Mouse (Mus musculus): ENCODE measurements at regions not wholly inside any gene's neighbourhood (a gene's known extent, or its start where the extent isn't known, plus 50 kb on each side); places are given as distances from the start of the nearest gene placed in this dataset.

DNA sequence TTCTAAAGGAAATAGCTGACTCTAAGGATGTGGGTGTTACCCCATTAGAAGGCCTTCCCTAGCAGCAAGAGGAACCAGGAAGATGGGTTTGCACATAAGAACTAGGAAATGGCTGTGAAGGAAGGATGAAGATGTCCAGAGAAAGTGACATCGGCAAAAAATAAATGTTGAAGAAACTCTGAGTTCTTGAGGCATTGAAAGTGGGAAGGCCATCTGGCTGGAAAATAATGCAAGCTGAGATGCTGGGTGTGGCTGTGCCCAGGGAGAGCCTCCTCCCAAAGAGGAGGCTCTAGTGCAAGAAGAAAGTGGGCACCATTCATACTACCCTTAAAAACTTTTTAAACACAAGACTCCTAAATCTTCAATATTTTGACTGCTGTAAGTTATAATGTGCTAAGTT is 99.9 kb upstream of the F13a1 start:
- no peak for DNase-seq
- intact Hi-C loops (cut with DNase I): no loop called here

- intact Hi-C loops (cut with DNase I): no loop called here
- DNase-seq: no peak
Observed at GRCm38 (mm10) chr13:37149066-37149781, 99.2 kb upstream of the F13a1 start.

DNA sequence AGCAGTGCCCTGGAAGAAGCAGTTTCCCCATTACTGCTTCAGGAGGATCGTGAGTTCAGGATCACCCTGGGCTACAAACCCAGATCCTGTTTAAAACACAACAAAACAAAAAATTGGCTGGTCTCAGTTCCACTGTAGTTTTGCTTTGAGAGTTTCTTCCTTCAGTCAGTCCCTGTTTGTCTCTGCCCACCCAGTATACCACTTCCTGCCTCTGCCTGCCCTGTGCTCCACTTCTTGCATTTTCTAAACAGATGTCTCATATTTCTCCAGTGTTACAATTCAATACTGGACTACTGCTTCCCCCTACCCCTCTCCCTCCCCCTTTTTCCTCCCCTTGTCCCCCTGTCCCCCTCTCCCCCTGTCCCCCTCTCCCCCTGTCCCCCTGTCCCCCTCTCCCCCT is 98.6 kb upstream of the F13a1 start:
- intact Hi-C loops (cut with DNase I): no loop called here

GRCm38 (mm10) chr13:37147790-37148189 is 97.7 kb upstream of the F13a1 start:
- no peak for DNase-seq
- intact Hi-C loops (cut with DNase I): no loop called here

More for the DNA sequence above, 98.6 kb upstream of the F13a1 start:
- DNase-seq: no peak

DNA sequence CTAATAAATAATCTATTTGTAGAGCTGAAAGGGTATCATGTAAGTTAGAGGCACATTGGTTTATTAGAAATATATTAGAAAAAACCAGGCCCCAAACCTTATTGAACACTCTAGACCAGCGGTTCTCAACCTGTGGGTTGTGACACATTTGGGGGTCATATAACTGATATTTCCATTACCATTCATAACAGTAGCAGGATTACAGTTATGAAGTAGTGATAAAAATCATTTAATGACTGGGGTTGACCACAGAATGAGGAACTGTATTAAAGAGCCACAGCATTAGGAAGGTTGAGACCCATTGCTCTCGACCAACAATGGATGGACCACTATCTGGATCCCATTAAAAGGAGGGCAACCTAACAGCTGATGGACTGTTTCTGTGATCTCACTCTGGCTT is 92.8 kb upstream of the F13a1 start:
- intact Hi-C loops (cut with DNase I): no loop called here
- DNase-seq: no peak

- intact Hi-C loops (cut with DNase I): no loop called here
- DNase-seq: no peak
Observed at GRCm38 (mm10) chr13:37135115-37135514, 85.1 kb upstream of the F13a1 start.

DNA sequence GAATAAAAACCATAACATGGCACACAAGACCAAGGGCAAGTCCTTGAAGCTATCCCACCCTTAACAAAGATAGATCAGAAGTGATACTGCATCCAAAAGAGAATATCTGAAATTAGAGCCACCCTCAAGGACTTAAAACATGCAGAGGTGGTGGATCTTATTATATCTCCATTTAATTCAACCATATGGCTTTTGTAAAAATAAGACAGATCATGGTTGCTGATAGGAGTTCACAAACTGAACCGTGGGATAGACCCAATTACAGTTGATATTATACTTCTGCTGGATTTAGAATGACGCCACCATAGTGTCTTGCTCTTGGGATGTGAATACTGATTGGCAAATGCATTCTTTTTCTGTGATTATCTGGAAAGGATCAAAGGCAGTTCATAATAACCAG is 84.5 kb upstream of the F13a1 start:
- DNase-seq: no peak
- intact Hi-C loops (cut with DNase I): no loop called here

DNA sequence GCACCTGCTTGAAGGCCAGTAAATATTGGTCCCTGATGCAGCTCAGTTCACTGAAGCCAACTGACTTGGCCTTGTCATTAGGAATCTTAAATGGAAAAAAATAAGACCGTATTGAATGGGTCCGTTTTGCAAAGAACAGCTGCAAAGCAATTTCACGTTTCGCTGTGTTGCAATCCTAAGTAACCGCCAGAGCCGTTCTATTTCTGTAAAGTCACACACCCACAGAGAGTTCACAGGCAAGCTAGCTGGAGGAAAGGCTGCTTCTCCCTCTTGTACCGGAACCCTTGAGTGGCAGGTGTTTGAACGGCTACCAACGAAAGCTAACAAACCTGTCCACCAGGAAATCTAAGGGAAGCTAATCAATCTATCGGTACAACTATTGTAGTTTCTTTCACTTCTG is 80.6 kb upstream of the F13a1 start:
- no peak for DNase-seq
- intact Hi-C loops (cut with DNase I): no loop called here

DNA sequence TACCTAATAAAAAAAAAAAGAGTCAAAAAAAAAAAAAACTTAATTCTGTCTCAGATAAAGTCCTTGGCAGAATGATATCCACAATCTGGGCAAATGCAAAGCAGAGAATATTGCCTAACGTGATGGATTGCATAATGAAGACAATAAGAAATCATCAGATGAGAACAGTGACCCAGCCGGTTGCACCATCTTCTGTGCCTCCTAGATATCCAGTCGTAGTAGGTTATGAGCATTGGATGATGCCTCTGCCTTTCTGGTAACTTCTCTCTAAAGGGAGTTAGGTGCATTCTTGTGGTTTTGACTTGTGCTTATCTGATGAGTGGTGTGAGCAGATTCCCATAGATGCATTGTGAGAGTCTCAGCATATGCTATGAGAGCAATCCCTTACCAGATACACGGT is 71.6 kb upstream of the F13a1 start:
- intact Hi-C loops (cut with DNase I): no loop called here

DNA sequence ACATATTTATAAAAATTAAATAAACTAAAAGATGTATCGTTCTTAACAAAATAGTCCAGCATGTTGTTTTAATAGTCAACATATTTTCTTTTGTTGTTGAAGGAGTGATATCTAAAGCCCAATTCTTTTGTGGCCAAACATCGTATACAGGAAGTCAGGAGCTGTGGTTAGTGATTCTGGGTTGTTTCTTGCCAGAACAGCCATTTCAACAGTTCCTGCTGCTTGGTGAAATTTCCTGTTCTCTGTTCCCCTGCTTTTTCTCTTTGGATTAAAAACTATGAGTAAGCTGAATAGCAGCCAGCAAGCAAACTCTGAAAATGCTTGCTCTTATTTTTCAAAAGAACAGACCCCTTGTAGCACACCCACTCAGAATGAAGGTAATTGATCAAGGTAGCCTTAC is 70.2 kb upstream of the F13a1 start:
- no peak for DNase-seq
- intact Hi-C loops (cut with DNase I): no loop called here

More for the DNA sequence above, 71.6 kb upstream of the F13a1 start:
- DNase-seq: no peak

GRCm38 (mm10) chr13:37114324-37114723 is 64.3 kb upstream of the F13a1 start:
- DNase-seq: no peak
- intact Hi-C loops (cut with DNase I): no loop called here

GRCm38 (mm10) chr13:37111747-37112146 is 61.7 kb upstream of the F13a1 start:
- no peak for DNase-seq
- intact Hi-C loops (cut with DNase I): no loop called here

GRCm38 (mm10) chr13:37107721-37108120 is 57.7 kb upstream of the F13a1 start:
- no peak for DNase-seq

GRCm38 (mm10) chr13:37106009-37106408 is 56.0 kb upstream of the F13a1 start:
- no peak for DNase-seq
- intact Hi-C loops (cut with DNase I): no loop called here

More at GRCm38 (mm10) chr13:37107721-37108120, 57.7 kb upstream of the F13a1 start:
- intact Hi-C loops (cut with DNase I): no loop called here

- intact Hi-C loops (cut with DNase I): no loop called here
- no peak for DNase-seq
Observed at GRCm38 (mm10) chr13:37104410-37105294, 54.6 kb upstream of the F13a1 start.

DNA sequence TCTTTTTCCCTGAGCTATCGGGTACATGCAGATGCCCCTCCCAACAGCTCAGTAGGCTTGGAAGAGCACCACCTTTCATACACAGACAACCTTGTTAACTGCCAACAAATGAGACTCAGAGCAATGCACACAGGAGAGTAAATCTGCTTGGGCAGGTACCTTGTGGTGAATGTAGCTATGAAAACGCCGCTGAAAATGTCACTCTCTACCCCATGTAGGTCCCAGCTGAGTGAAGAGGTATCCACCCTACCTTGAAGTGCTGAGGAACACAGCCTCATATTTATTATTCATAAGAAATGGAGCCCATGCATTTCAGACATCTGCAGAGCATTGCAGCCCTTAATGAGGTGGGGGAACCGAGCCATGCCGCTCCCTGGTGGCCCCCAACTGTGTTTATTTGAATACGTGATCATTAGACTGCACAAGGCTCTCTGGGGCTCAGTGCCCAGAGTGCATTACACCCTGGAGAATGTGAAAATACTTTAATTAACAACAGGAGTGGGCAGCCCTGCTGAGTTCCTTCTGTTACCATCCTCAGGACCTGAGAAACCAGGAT is 53.8 kb upstream of the F13a1 start:
- no peak for DNase-seq
- intact Hi-C loops (cut with DNase I): no loop called here

DNA sequence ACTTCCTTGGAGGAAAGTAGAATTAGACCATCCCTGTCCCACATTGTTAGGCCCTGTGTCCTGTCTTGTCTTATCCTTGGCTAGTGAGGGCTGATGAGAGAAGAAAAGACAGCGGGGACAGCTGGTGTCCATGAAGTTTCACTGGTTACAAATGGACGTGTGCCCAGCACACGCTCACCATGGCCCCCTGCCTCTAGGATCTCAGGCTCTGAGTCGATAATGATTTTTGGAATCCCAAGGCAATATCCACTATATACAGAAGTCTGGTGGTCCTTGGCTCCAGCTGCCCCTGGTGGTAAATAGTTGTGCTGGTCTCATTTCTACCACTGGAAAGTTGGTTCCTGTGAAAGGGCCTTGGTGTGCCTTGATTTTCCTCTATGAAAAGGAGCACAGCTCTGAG is 51.7 kb upstream of the F13a1 start:
- intact Hi-C loops (cut with DNase I): no loop called here
- no peak for DNase-seq
